Mouse (Mus musculus) heart, embryonic 16.5 days (tissue): ENCODE data around the gene Vipr1. TPM values are rescaled to one million over a fixed set of nuclear protein-coding genes. Genes with fewer than 3 reads are reported as not detected.

Experiments
- ATAC-seq: fragments of 200-750 bp; cut with Nextera tagmentation; replicated peaks from 2 replicates; pipeline ENCODE4 v1.8.0; 2017; ENCODE audit warnings: moderate number of reproducible peaks; ENCODE audit not compliant: insufficient read depth, low FRiP score; ENCODE audit errors: extremely low read depth
- H3K27ac ChIP-seq: fragments of 300-500 bp; sonication (generic); 2 replicates; pipeline ENCODE4 v1.5.1; 2014; ENCODE audit warnings: mild to moderate bottlenecking, low read length, control low read depth, moderate library complexity
- H3K27me3 ChIP-seq: fragments of 300-500 bp; sonication (generic); 2 replicates; pipeline ENCODE4 v1.6.1; 2014; ENCODE audit warnings: low read length, mixed read lengths; ENCODE audit not compliant: control insufficient read depth, insufficient read depth
- H3K36me3 ChIP-seq: fragments of 300-500 bp; sonication (generic); 2 replicates; pipeline ENCODE4 v1.6.1; 2014; ENCODE audit not compliant: control insufficient read depth, insufficient read depth
- H3K4me1 ChIP-seq: fragments of 300-500 bp; sonication (generic); 2 replicates; pipeline ENCODE4 v1.6.1; 2014; ENCODE audit warnings: low read length, mixed read lengths; ENCODE audit not compliant: control insufficient read depth, insufficient read depth
- H3K4me2 ChIP-seq: fragments of 300-500 bp; sonication (generic); 2 replicates; pipeline ENCODE4 v1.6.1; 2014; ENCODE audit warnings: low read depth, mild to moderate bottlenecking, control low read depth, low read length
- H3K4me3 ChIP-seq: fragments of 300-500 bp; sonication (generic); 2 replicates; pipeline ENCODE4 v1.5.1; 2014; ENCODE audit warnings: mild to moderate bottlenecking, control low read depth, low read length
- H3K9ac ChIP-seq: fragments of 300-500 bp; sonication (generic); 2 replicates; pipeline ENCODE4 v1.6.1; 2014; ENCODE audit warnings: low read length, control low read depth
- H3K9me3 ChIP-seq: fragments of 300-500 bp; sonication (generic); replicated peaks from 2 replicates; pipeline ENCODE4 v1.6.1; 2016; ENCODE audit warnings: low read length; ENCODE audit not compliant: control insufficient read depth
- WGBS: fragments of 180-500 bp; shearing (Covaris S2); extraction: QIAGEN DNeasy Blood & Tissue Kit; methylation state at CpG from one replicate; pipeline ENCODE4 v1.1.7; 2014; 5-methylcytosine and 5-hydroxymethylcytosine counted together
- polyA plus RNA-seq: library from polyadenylated mRNA; unstranded; fragments of >200 nt; fragmentation: Nextera tagmentation; extraction: Ambion mirVana; gene quantifications from 2 replicates; pipeline ENCODE4 v1.2.1, GENCODE M21; 2015

Gene Vipr1
- polyA plus RNA-seq, 1 experiment from 2014 or later, result 0.22 TPM

GRCm38 (mm10) chr9:121677476-121677875 lies 35.0 kb downstream of the Vipr1 start:
- H3K27ac ChIP-seq, result no peak overlapping the region
- H3K4me1 ChIP-seq, result peaks cover 2% of the 10 kb centered on the region
- no peak for ATAC-seq
- H3K9ac ChIP-seq, result no peak overlapping the region
- H3K27me3 ChIP-seq, result no peaks in the 10 kb centered on the region
- H3K4me2 ChIP-seq, result no peak overlapping the region
- no peaks in the 10 kb centered on the region for H3K9me3 ChIP-seq
- no peak overlapping the region for H3K4me3 ChIP-seq
- H3K36me3 ChIP-seq, result no peaks in the 10 kb centered on the region
- WGBS, result 53% methylated on average over 8 of the region's 8 CpGs

DNA sequence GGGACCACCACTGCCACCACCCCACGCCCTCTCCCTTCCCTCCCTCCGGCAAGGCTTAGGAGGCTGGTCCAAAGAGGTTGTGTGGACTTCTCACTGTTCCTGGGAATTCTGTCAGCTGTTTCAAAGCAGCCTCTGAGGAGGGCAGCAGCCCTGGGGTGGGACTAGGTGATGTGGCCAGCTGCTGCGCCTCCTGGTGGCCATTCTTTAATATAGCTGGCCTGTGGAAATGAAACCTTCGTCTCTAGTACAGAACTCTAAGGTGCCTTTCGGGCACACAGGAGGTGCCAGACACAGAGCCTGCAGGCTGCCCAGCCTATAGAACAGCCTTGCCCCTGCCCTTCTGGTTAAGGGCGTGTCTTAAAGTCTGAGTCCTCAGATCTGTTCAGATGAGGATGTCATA lies 37.0 kb downstream of the Vipr1 start:
- Histone ChIP-seq H3K4me3 (no peak overlapping the region), H3K4me1 (no peaks in the 10 kb centered on the region), H3K4me2 (no peak overlapping the region), H3K27ac (no peak overlapping the region), H3K36me3 (peaks cover 3% of the 10 kb centered on the region; the same call in 1 of the 2 replicates), H3K9ac (peak overlapping the region; percentile 11; the same call in 1 of the 2 replicates), H3K27me3 (no peaks in the 10 kb centered on the region), H3K9me3 (no peaks in the 10 kb centered on the region)
- 26% methylated on average over 6 of the region's 6 CpGs for WGBS
- ATAC-seq, result peak; percentile 55; the same call in 1 of the 2 replicates

GRCm38 (mm10) chr9:121681191-121681590 lies 38.7 kb downstream of the Vipr1 start:
- H3K4me2 ChIP-seq, result no peak overlapping the region
- no peaks in the 10 kb centered on the region for H3K27me3 ChIP-seq
- no peak overlapping the region for H3K9ac ChIP-seq
- WGBS, result 69% methylated on average over 8 of the region's 8 CpGs
- no peak overlapping the region for H3K27ac ChIP-seq
- peaks cover 8% of the 10 kb centered on the region for H3K36me3 ChIP-seq
- H3K4me3 ChIP-seq, result no peak overlapping the region
- no peak for ATAC-seq
- no peaks in the 10 kb centered on the region for H3K9me3 ChIP-seq
- H3K4me1 ChIP-seq, result no peaks in the 10 kb centered on the region

DNA sequence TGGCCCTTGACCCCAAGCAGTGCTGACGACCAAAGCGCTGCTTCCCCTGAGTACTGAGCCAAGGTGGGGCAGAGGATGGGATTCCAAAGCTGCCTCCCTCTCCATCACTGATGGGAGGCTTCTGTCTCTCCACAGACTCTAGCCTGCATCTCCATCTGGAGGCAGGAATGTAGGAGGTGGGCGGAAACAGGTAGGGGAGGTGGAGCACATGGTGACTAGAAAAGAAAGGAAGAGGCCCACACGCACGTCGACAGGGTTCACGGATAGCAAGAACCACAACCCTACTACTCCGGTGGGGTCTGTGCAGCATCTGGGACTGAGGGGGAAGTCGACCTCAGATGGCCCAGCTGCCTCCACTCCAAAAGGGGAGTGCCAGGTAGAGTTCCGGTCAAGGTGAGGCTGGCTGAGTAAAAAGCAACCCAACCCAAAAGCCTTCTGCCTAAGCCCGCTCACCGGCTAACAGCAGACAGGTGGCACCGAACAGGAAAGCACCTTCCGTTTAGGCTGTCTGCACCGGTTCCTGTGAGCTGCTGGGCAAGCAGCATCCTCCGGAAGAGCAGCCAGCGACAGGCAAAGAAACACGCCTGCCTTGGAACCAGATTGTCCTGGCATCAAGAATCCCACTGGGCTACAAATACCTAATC lies 39.6 kb downstream of the Vipr1 start:
- no peak overlapping the region for H3K4me3 ChIP-seq
- no peak for ATAC-seq
- WGBS, result 71% methylated on average over 18 of the region's 18 CpGs
- no peak overlapping the region for H3K27ac ChIP-seq
- no peak overlapping the region for H3K4me2 ChIP-seq
- H3K9ac ChIP-seq, result no peak overlapping the region
- no peaks in the 10 kb centered on the region for H3K9me3 ChIP-seq
- H3K4me1 ChIP-seq, result no peaks in the 10 kb centered on the region
- H3K27me3 ChIP-seq, result no peaks in the 10 kb centered on the region
- H3K36me3 ChIP-seq, result peaks cover 9% of the 10 kb centered on the region

DNA sequence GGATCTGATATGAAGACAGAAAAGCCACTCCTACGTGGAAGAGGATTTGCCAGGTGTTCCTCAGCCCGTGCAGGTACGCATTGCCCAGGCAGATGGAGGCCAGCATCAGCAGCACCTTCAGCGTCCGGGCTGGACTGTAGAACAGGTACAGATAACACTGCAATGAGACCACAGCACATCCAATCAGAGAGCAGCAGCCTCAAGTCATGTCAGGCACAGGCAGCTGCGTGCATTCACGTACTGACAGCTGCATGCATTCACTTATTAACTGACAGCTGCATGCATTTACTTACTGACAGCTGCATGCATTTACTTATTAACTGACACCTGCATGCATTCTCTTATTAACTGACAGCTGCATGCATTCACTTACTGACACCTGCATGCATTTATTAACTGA lies 42.2 kb downstream of the Vipr1 start:
- Histone ChIP-seq H3K9ac (no peak overlapping the region), H3K4me1 (no peaks in the 10 kb centered on the region), H3K27ac (no peak overlapping the region), H3K36me3 (peaks cover 16% of the 10 kb centered on the region), H3K9me3 (no peaks in the 10 kb centered on the region), H3K27me3 (no peaks in the 10 kb centered on the region), H3K4me2 (no peak overlapping the region), H3K4me3 (no peak overlapping the region)
- WGBS, result 68% methylated on average over 7 of the region's 7 CpGs
- no peak for ATAC-seq

DNA sequence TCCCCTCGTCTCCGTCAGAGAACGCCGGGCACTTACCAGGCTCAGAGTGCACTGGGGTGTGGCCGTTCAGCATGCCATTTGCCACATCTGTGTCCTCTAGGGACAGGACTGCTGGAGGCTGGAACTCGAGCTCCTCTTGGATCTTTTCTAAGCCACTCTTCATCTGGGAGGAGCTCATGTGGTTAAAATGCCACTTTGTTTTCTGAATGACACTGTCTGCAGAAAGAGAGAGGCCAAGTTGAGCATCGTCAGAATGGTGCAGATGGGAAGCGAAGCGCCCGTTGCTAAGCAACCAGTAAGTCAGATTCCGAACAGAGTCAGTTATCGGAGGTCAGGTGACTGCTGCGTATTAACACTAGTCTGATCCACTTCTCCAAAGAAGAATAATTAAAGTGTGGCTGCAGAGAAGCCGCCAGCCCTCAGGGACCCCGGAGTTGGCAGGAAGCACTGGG lies 47.7 kb downstream of the Vipr1 start:
- H3K4me1 ChIP-seq, result no peaks in the 10 kb centered on the region
- 70% methylated on average over 15 of the region's 15 CpGs for WGBS
- no peak for ATAC-seq

GRCm38 (mm10) chr9:121690734-121691133 lies 48.2 kb downstream of the Vipr1 start:
- WGBS, result 86% methylated on average over 7 of the region's 7 CpGs
- Histone ChIP-seq H3K27me3 (no peaks in the 10 kb centered on the region), H3K4me2 (no peak overlapping the region), H3K4me1 (no peaks in the 10 kb centered on the region), H3K9ac (no peak overlapping the region), H3K27ac (no peak overlapping the region), H3K36me3 (peaks cover 10% of the 10 kb centered on the region), H3K4me3 (no peak overlapping the region), H3K9me3 (no peaks in the 10 kb centered on the region)
- no peak for ATAC-seq

More for the DNA sequence above, 47.7 kb downstream of the Vipr1 start:
- Histone ChIP-seq H3K9ac (no peak overlapping the region), H3K4me3 (no peak overlapping the region), H3K36me3 (peaks cover 12% of the 10 kb centered on the region), H3K9me3 (no peaks in the 10 kb centered on the region), H3K27me3 (no peaks in the 10 kb centered on the region), H3K4me2 (no peak overlapping the region), H3K27ac (no peak overlapping the region)

DNA sequence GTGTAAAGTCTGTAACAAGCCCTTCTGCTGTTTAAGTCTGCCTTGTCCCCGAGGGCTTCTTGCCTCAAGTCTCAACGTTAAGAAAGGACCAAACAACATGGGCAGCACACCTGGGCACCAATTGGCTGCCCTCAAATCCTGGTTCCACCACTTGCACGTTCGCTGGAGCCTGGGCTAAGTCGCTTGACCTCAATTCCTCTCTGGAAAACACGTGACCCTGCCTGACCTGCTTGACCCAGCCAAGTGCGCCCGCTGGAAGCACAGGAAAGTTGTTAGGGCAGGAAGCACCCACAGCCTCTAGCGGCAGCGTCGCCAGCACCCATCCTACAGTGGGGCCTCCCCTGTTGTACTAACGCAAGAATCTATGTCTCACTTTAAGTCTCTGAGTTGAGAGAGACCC lies 52.2 kb downstream of the Vipr1 start:
- Histone ChIP-seq H3K9me3 (no peaks in the 10 kb centered on the region), H3K4me1 (no peaks in the 10 kb centered on the region), H3K9ac (no peak overlapping the region), H3K36me3 (peaks cover 1% of the 10 kb centered on the region; the same call in 1 of the 2 replicates), H3K4me3 (no peak overlapping the region), H3K27me3 (no peaks in the 10 kb centered on the region), H3K4me2 (no peak overlapping the region), H3K27ac (no peak overlapping the region)
- WGBS, result 76% methylated on average over 12 of the region's 12 CpGs
- ATAC-seq, result no peak

DNA sequence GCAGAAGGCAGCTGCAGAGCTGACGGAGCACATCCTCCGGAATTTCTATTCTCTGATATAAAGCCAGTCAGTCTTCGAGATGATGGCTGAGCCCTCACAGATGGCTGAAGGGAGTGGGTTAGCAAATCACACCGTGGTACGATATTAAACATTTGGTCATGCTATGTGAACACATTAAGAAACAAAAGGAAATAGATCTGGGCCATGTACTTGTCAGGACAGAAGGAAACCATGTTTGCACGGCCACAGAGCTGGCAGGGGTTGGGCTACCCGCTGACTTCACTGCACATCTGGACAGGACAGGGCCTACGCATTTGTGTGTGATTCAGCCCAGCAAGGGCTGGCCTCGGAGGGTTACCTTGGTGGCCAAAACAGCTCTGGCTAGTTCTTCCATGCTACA lies 54.1 kb downstream of the Vipr1 start:
- H3K36me3 ChIP-seq, result no peaks in the 10 kb centered on the region; the same call in 1 of the 2 replicates
- no peak overlapping the region for H3K4me3 ChIP-seq
- H3K4me2 ChIP-seq, result no peak overlapping the region
- H3K27me3 ChIP-seq, result no peaks in the 10 kb centered on the region
- H3K27ac ChIP-seq, result no peak overlapping the region
- no peak overlapping the region for H3K9ac ChIP-seq
- no peaks in the 10 kb centered on the region for H3K9me3 ChIP-seq
- ATAC-seq, result no peak
- 82% methylated on average over 9 of the region's 9 CpGs for WGBS
- no peaks in the 10 kb centered on the region for H3K4me1 ChIP-seq
